Mouse (Mus musculus): ENCODE measurements around the gene Nudt19. TPM values are rescaled to one million over a fixed set of nuclear protein-coding genes. Genes with fewer than 3 reads are reported as not detected.

Gene Nudt19
- total and polyA plus RNA-seq, 2 experiments from 2014 or later, result 62.5 to 148 TPM

GRCm38 (mm10) chr7:35564067-35564865, 8.2 kb upstream of the Nudt19 start:
- H3K27ac ChIP-seq (ENCODE audit: low read depth, low read length), result no peak overlapping the region
- WGBS, result 92% methylated on average over 2 of the region's 2 CpGs
- no peak for DNase-seq
- no peak overlapping the region for H3K4me3 ChIP-seq (ENCODE audit: low read depth, low read length)
- H3K4me1 ChIP-seq (ENCODE audit: insufficient read depth), result no peaks in the 10 kb centered on the region
- no peaks in the 10 kb centered on the region for H3K27me3 ChIP-seq (ENCODE audit: insufficient read depth, low read length)
- no peak overlapping the region for H3K9ac ChIP-seq
- TF ChIP-seq CTCF (IDR thresholded peaks at IDR 0.05; ENCODE audit: low read depth), result no peak
- ATAC-seq, result no peak
- no peaks in the 10 kb centered on the region for H3K9me3 ChIP-seq (ENCODE audit: low read length)
- H3K36me3 ChIP-seq (ENCODE audit: insufficient read depth), result no peaks in the 10 kb centered on the region
- H3K4me2 ChIP-seq (ENCODE audit: low read depth), result no peak overlapping the region

- H3K4me3 ChIP-seq (ENCODE audit: low read depth, low read length), result no peak overlapping the region
- H3K36me3 ChIP-seq (ENCODE audit: insufficient read depth), result no peaks in the 10 kb centered on the region
- H3K4me2 ChIP-seq (ENCODE audit: low read depth), result no peak overlapping the region
- TF ChIP-seq CTCF (IDR thresholded peaks at IDR 0.05; ENCODE audit: low read depth), result no peak
- DNase-seq, result no peak
- 75% methylated on average over 11 of the region's 11 CpGs for WGBS
- no peak overlapping the region for H3K27ac ChIP-seq (ENCODE audit: low read depth, low read length)
- H3K9ac ChIP-seq, result no peak overlapping the region
- no peaks in the 10 kb centered on the region for H3K4me1 ChIP-seq (ENCODE audit: insufficient read depth)
- ATAC-seq, result no peak
- H3K27me3 ChIP-seq (ENCODE audit: insufficient read depth, low read length), result no peaks in the 10 kb centered on the region
- H3K9me3 ChIP-seq (ENCODE audit: low read length), result no peaks in the 10 kb centered on the region
Observed at GRCm38 (mm10) chr7:35563071-35563470, 7.0 kb upstream of the Nudt19 start.

GRCm38 (mm10) chr7:35559838-35560237, 3.7 kb upstream of the Nudt19 start:
- Histone ChIP-seq H3K9ac (no peak overlapping the region), H3K4me3 (ENCODE audit: low read depth, low read length) (no peak overlapping the region), H3K36me3 (ENCODE audit: insufficient read depth) (no peaks in the 10 kb centered on the region), H3K27me3 (ENCODE audit: insufficient read depth, low read length) (no peaks in the 10 kb centered on the region), H3K4me2 (ENCODE audit: low read depth) (no peak overlapping the region), H3K27ac (ENCODE audit: low read depth, low read length) (no peak overlapping the region), H3K9me3 (ENCODE audit: low read length) (no peaks in the 10 kb centered on the region), H3K4me1 (ENCODE audit: insufficient read depth) (no peaks in the 10 kb centered on the region)
- no peak for TF ChIP-seq CTCF (IDR thresholded peaks at IDR 0.05; ENCODE audit: low read depth)
- ATAC-seq (no peak), DNase-seq (no peak)
- WGBS, result 95% methylated on average over 3 of the region's 3 CpGs

- TF ChIP-seq CTCF (IDR thresholded peaks at IDR 0.05; ENCODE audit: low read depth), result no peak
- no peak for DNase-seq
- Histone ChIP-seq H3K4me1 (ENCODE audit: insufficient read depth) (peaks cover 5% of the 10 kb centered on the region; the same call in 1 of the 2 replicates), H3K9ac (no peak overlapping the region), H3K27ac (ENCODE audit: low read depth, low read length) (no peak overlapping the region), H3K27me3 (ENCODE audit: insufficient read depth, low read length) (no peaks in the 10 kb centered on the region), H3K9me3 (ENCODE audit: low read length) (no peaks in the 10 kb centered on the region), H3K4me3 (ENCODE audit: low read depth, low read length) (no peak overlapping the region), H3K36me3 (ENCODE audit: insufficient read depth) (no peaks in the 10 kb centered on the region), H3K4me2 (ENCODE audit: low read depth) (no peak overlapping the region)
- 47% methylated on average over 2 of the region's 2 CpGs for WGBS
- ATAC-seq, result no peak
Observed at GRCm38 (mm10) chr7:35558681-35559080, 2.6 kb upstream of the Nudt19 start.

GRCm38 (mm10) chr7:35557577-35557976, 1.5 kb upstream of the Nudt19 start:
- 87% methylated on average over 3 of the region's 3 CpGs for whole genome bisulfite sequencing
- Histone ChIP-seq H3K4me1 (ENCODE audit: insufficient read depth) (peaks cover 5% of the 10 kb centered on the region; the same call in 1 of the 2 replicates), H3K4me2 (ENCODE audit: low read depth) (no peak overlapping the region), H3K4me3 (ENCODE audit: low read depth, low read length) (no peak overlapping the region), H3K27ac (ENCODE audit: low read depth, low read length) (no peak overlapping the region), H3K27me3 (ENCODE audit: insufficient read depth, low read length) (no peaks in the 10 kb centered on the region), H3K36me3 (ENCODE audit: insufficient read depth) (no peaks in the 10 kb centered on the region), H3K9me3 (ENCODE audit: low read length) (no peaks in the 10 kb centered on the region), H3K9ac (no peak overlapping the region)
- DNase-seq (no peak), ATAC-seq (no peak)
- TF ChIP-seq CTCF (IDR thresholded peaks at IDR 0.05; ENCODE audit: low read depth), result no peak

- no peaks in the 10 kb centered on the region for H3K9me3 ChIP-seq (ENCODE audit: low read length)
Observed at GRCm38 (mm10) chr7:35556905-35557304, 801 bp upstream of the Nudt19 start.

More at GRCm38 (mm10) chr7:35556905-35557304, 801 bp upstream of the Nudt19 start:
- ATAC-seq, result no peak
- Histone ChIP-seq H3K27ac (ENCODE audit: low read depth, low read length) (no peak overlapping the region), H3K36me3 (ENCODE audit: insufficient read depth) (no peaks in the 10 kb centered on the region), H3K9ac (no peak overlapping the region), H3K4me2 (ENCODE audit: low read depth) (no peak overlapping the region), H3K4me1 (ENCODE audit: insufficient read depth) (peaks cover 5% of the 10 kb centered on the region; the same call in 1 of the 2 replicates), H3K4me3 (ENCODE audit: low read depth, low read length) (no peak overlapping the region), H3K27me3 (ENCODE audit: insufficient read depth, low read length) (no peaks in the 10 kb centered on the region)
- 88% methylated on average over 5 of the region's 5 CpGs for WGBS
- DNase-seq, result no peak
- no peak for TF ChIP-seq CTCF (IDR thresholded peaks at IDR 0.05; ENCODE audit: low read depth)
